Mouse (Mus musculus): ENCODE results near the gene Bsph2.

Gene Bsph2

GRCm38 (mm10) chr7:13570967-13571366 lies at the start of gene Bsph2:
TSS of gene Bsph2 (minus strand) at chr7:13571067.
- no peak for DNase-seq (ENCODE audit: low read depth, low spot score)

GRCm38 (mm10) chr7:13511539-13511938 lies 59.3 kb downstream of the Bsph2 start:
- DNase-seq (ENCODE audit: low read depth, low spot score) = no peak
